Mouse (Mus musculus): ENCODE results near the gene Ypel4. TPM values are rescaled to one million over a fixed set of nuclear protein-coding genes. Genes with fewer than 3 reads are reported as not detected.

Ypel4 gene
- polyA plus RNA-seq, 1 experiment from 2014 or later = 1.6 TPM

GRCm38 (mm10) chr2:84704329-84704728, 29.5 kb upstream of the Ypel4 start:
- H3K9ac ChIP-seq (ENCODE audit: low read length) = no peak overlapping the region
- no peaks in the 10 kb centered on the region for H3K4me1 ChIP-seq (replicated peaks; ENCODE audit: control insufficient read depth, insufficient read depth)
- no peaks in the 10 kb centered on the region for H3K27me3 ChIP-seq (ENCODE audit: control insufficient read depth, insufficient read depth, low read length)
- 75% methylated on average over 5 of the region's 5 CpGs for WGBS
- H3K36me3 ChIP-seq (ENCODE audit: control insufficient read depth, insufficient read depth, low read length) = no peaks in the 10 kb centered on the region
- no peaks in the 10 kb centered on the region for H3K9me3 ChIP-seq (ENCODE audit: control insufficient read depth, low read length)
- H3K4me3 ChIP-seq (ENCODE audit: low read depth, low read length) = no peak overlapping the region
- H3K4me2 ChIP-seq (replicated peaks; ENCODE audit: low read depth) = no peak overlapping the region
- H3K27ac ChIP-seq (replicated peaks) = peak overlapping the region; percentile 77
- peak; percentile 88 for ATAC-seq (ENCODE audit: low FRiP score, low TSS enrichment)
- no peak for TF ChIP-seq CTCF (IDR thresholded peaks at IDR 0.05; ENCODE audit: low read depth)
- no peak for DNase-seq (ENCODE audit: low spot score)

- peak; percentile 75 for ATAC-seq (ENCODE audit: low FRiP score, low TSS enrichment)
Observed at GRCm38 (mm10) chr2:84705295-84705694, 28.6 kb upstream of the Ypel4 start.

GRCm38 (mm10) chr2:84707523-84707922, 26.3 kb upstream of the Ypel4 start:
- no peak for ATAC-seq (ENCODE audit: low FRiP score, low TSS enrichment)
- Histone ChIP-seq H3K4me1 (replicated peaks; ENCODE audit: control insufficient read depth, insufficient read depth) (no peaks in the 10 kb centered on the region), H3K27me3 (ENCODE audit: control insufficient read depth, insufficient read depth, low read length) (no peaks in the 10 kb centered on the region), H3K4me2 (replicated peaks; ENCODE audit: low read depth) (no peak overlapping the region), H3K9ac (ENCODE audit: low read length) (no peak overlapping the region), H3K36me3 (ENCODE audit: control insufficient read depth, insufficient read depth, low read length) (peaks cover 3% of the 10 kb centered on the region; the same call in 1 of the 2 replicates), H3K9me3 (ENCODE audit: control insufficient read depth, low read length) (no peaks in the 10 kb centered on the region), H3K4me3 (ENCODE audit: low read depth, low read length) (no peak overlapping the region), H3K27ac (replicated peaks) (no peak overlapping the region)
- no peak for DNase-seq (ENCODE audit: low spot score)
- no peak for TF ChIP-seq EP300 (optimal IDR thresholded peaks at IDR 0.05)
- no peak for TF ChIP-seq CTCF (IDR thresholded peaks at IDR 0.05; ENCODE audit: low read depth)
- 68% methylated on average over 1 of the region's 1 CpGs for WGBS

More at GRCm38 (mm10) chr2:84705295-84705694, 28.6 kb upstream of the Ypel4 start:
- Histone ChIP-seq H3K9me3 (ENCODE audit: control insufficient read depth, low read length) (no peaks in the 10 kb centered on the region), H3K4me3 (ENCODE audit: low read depth, low read length) (no peak overlapping the region), H3K36me3 (ENCODE audit: control insufficient read depth, insufficient read depth, low read length) (peaks cover 2% of the 10 kb centered on the region; the same call in 1 of the 2 replicates), H3K4me1 (replicated peaks; ENCODE audit: control insufficient read depth, insufficient read depth) (no peaks in the 10 kb centered on the region), H3K4me2 (replicated peaks; ENCODE audit: low read depth) (0 out of 2 replicates have a peak overlapping the region, but pooled peaks have one; percentile 23), H3K27ac (replicated peaks) (peak overlapping the region; percentile 77), H3K27me3 (ENCODE audit: control insufficient read depth, insufficient read depth, low read length) (no peaks in the 10 kb centered on the region), H3K9ac (ENCODE audit: low read length) (no peak overlapping the region)
- TF ChIP-seq CTCF (IDR thresholded peaks at IDR 0.05; ENCODE audit: low read depth) = no peak
- no peak for TF ChIP-seq EP300 (optimal IDR thresholded peaks at IDR 0.05)
- WGBS = 67% methylated on average over 1 of the region's 1 CpGs
- DNase-seq (ENCODE audit: low spot score) = no peak

GRCm38 (mm10) chr2:84711898-84712297, 22.0 kb upstream of the Ypel4 start:
- Histone ChIP-seq H3K9ac (ENCODE audit: low read length) (no peak overlapping the region), H3K4me2 (replicated peaks; ENCODE audit: low read depth) (no peak overlapping the region), H3K27me3 (ENCODE audit: control insufficient read depth, insufficient read depth, low read length) (no peaks in the 10 kb centered on the region), H3K4me3 (ENCODE audit: low read depth, low read length) (no peak overlapping the region), H3K36me3 (ENCODE audit: control insufficient read depth, insufficient read depth, low read length) (peaks cover 3% of the 10 kb centered on the region; the same call in 1 of the 2 replicates), H3K27ac (replicated peaks) (no peak overlapping the region), H3K9me3 (ENCODE audit: control insufficient read depth, low read length) (no peaks in the 10 kb centered on the region), H3K4me1 (replicated peaks; ENCODE audit: control insufficient read depth, insufficient read depth) (no peaks in the 10 kb centered on the region)
- WGBS = 85% methylated on average over 2 of the region's 2 CpGs
- DNase-seq (ENCODE audit: low spot score) (no peak), ATAC-seq (ENCODE audit: low FRiP score, low TSS enrichment) (no peak)
- TF ChIP-seq CTCF (IDR thresholded peaks at IDR 0.05; ENCODE audit: low read depth) (no peak), EP300 (optimal IDR thresholded peaks at IDR 0.05) (no peak)

- Histone ChIP-seq H3K36me3 (ENCODE audit: control insufficient read depth, insufficient read depth, low read length) (peaks cover 3% of the 10 kb centered on the region; the same call in 1 of the 2 replicates), H3K4me3 (ENCODE audit: low read depth, low read length) (peak overlapping the region; percentile 93), H3K9me3 (ENCODE audit: control insufficient read depth, low read length) (no peaks in the 10 kb centered on the region), H3K27ac (replicated peaks) (peak overlapping the region; percentile 97), H3K27me3 (ENCODE audit: control insufficient read depth, insufficient read depth, low read length) (no peaks in the 10 kb centered on the region), H3K9ac (ENCODE audit: low read length) (peak overlapping the region; percentile 93), H3K4me2 (replicated peaks; ENCODE audit: low read depth) (peak overlapping the region; percentile 72), H3K4me1 (replicated peaks; ENCODE audit: control insufficient read depth, insufficient read depth) (no peaks in the 10 kb centered on the region)
- DNase-seq (ENCODE audit: low spot score) (no peak), ATAC-seq (ENCODE audit: low FRiP score, low TSS enrichment) (no peak)
- TF ChIP-seq CTCF (IDR thresholded peaks at IDR 0.05; ENCODE audit: low read depth) (no peak), EP300 (optimal IDR thresholded peaks at IDR 0.05) (no peak)
- 2% methylated on average over 19 of the region's 26 CpGs for WGBS
Observed at GRCm38 (mm10) chr2:84714422-84714810, 19.4 kb upstream of the Ypel4 start.

- under 1% methylated on average over 75 of the region's 107 CpGs for WGBS
- peak within 1 kb of the TSS; percentile 93 for H3K4me3 ChIP-seq (ENCODE audit: low read depth, low read length)
- peak within 1 kb of the TSS; percentile 79 for H3K4me2 ChIP-seq (replicated peaks; ENCODE audit: low read depth)
- peak within 1 kb of the TSS; percentile 93 for H3K9ac ChIP-seq (ENCODE audit: low read length)
- DNase-seq (ENCODE audit: low spot score) (peak; percentile 99), ATAC-seq (ENCODE audit: low FRiP score, low TSS enrichment) (peak; percentile 98)
- H3K9me3 ChIP-seq (ENCODE audit: control insufficient read depth, low read length) = no peaks in the 10 kb centered on the region
- H3K27ac ChIP-seq (replicated peaks) = peak within 1 kb of the TSS; percentile 97
- no peak for TF ChIP-seq EP300 (optimal IDR thresholded peaks at IDR 0.05)
- H3K36me3 ChIP-seq (ENCODE audit: control insufficient read depth, insufficient read depth, low read length) = peaks cover 3% of the 10 kb centered on the region; the same call in 1 of the 2 replicates
- H3K4me1 ChIP-seq (replicated peaks; ENCODE audit: control insufficient read depth, insufficient read depth) = no peaks in the 10 kb centered on the region
- H3K27me3 ChIP-seq (ENCODE audit: control insufficient read depth, insufficient read depth, low read length) = no peaks in the 10 kb centered on the region
Observed at GRCm38 (mm10) chr2:84714811-84715561, 18.9 kb upstream of the Ypel4 start, which contains the start of gene Zdhhc5. Zdhhc5 (minus strand) TSS chr2:84715180.
